Mouse (Mus musculus) liver, postnatal 0 days (tissue): Measurements from ENCODE around the gene 1700122O11Rik.
A peak's percentile ranks its signal among the peaks of the same experiment; 100 is the strongest.

ENCODE experiments used
- CTCF ChIP-seq: sonication (generic); IDR thresholded peaks from 2 replicates; pipeline ENCODE4 v1.5.1; 2016; ENCODE audit warnings: antibody characterized with exemption, low read depth
- EP300 ChIP-seq: IDR thresholded peaks from 2 replicates; pipeline ENCODE4 v1.6.1; 2016; ENCODE audit warnings: antibody characterized with exemption, low read depth, mild to moderate bottlenecking

DNA sequence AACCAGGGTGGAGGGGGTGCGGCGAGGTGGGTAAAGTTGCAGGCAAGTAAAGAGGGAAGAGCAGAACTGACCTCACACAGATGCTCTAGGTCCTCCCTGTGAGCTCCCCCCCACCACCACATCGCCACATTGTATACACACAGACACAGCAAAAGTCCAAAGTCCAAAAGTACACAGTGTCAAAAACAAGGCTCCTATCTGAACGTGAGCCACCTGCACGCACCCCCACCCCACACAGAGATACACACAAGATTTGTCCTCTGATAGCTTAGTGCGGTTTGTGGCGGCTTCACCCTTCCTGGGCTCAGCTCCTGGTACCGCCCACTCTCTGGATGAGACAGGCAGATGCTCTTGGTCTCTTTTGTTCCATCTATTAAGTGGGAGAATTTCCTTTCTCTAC, 50.0 kb downstream of the 1700122O11Rik start:
- TF ChIP-seq EP300 (peak; percentile 48; the same call in 1 of the 2 replicates), CTCF (no peak)
